Mouse (Mus musculus) heart, embryonic 13.5 days (tissue): Measurements from ENCODE around the gene Rhobtb1. TPM values are rescaled to one million over a fixed set of nuclear protein-coding genes. Genes with fewer than 3 reads are reported as not detected.

ENCODE experiments used
- ATAC-seq: fragments of 200-750 bp; cut with Nextera tagmentation; 2 replicates; pipeline ENCODE4 v1.8.0; 2017; ENCODE audit warnings: moderate TSS enrichment; ENCODE audit not compliant: insufficient number of reproducible peaks, low FRiP score, low TSS enrichment; ENCODE audit errors: extremely low read depth
- H3K27ac ChIP-seq: fragments of 300-500 bp; sonication (generic); replicated peaks from 2 replicates; pipeline ENCODE4 v1.5.1; 2015; ENCODE audit warnings: moderate library complexity, mild to moderate bottlenecking, inconsistent platforms
- H3K27me3 ChIP-seq: fragments of 300-500 bp; sonication (generic); replicated peaks from 2 replicates; pipeline ENCODE4 v1.6.1; 2015; ENCODE audit warnings: mild to moderate bottlenecking, inconsistent platforms
- H3K36me3 ChIP-seq: fragments of 300-500 bp; sonication (generic); 2 replicates; pipeline ENCODE4 v1.6.1; 2015; ENCODE audit warnings: mild to moderate bottlenecking, inconsistent platforms
- H3K4me1 ChIP-seq: fragments of 300-500 bp; sonication (generic); 2 replicates; pipeline ENCODE4 v1.6.1; 2015; ENCODE audit warnings: inconsistent platforms
- H3K4me2 ChIP-seq: fragments of 300-500 bp; sonication (generic); 2 replicates; pipeline ENCODE4 v1.6.1; 2015; ENCODE audit warnings: inconsistent platforms, mild to moderate bottlenecking, moderate library complexity
- H3K4me3 ChIP-seq: fragments of 300-500 bp; sonication (generic); 2 replicates; pipeline ENCODE4 v1.5.1; 2015; ENCODE audit warnings: moderate library complexity, mild to moderate bottlenecking, inconsistent platforms
- H3K9ac ChIP-seq: fragments of 300-500 bp; sonication (generic); 2 replicates; pipeline ENCODE4 v1.6.1; 2015; ENCODE audit warnings: inconsistent platforms, mild to moderate bottlenecking, moderate library complexity
- H3K9me3 ChIP-seq: fragments of 300-500 bp; sonication (generic); 2 replicates; pipeline ENCODE4 v1.6.1; 2016; ENCODE audit warnings: inconsistent platforms
- WGBS: fragments of 180-500 bp; shearing (Covaris S2); methylation state at CpG from one replicate; pipeline ENCODE4 v1.1.7; 2015; ENCODE audit warnings: mixed read lengths; 5-methylcytosine and 5-hydroxymethylcytosine counted together
- polyA plus RNA-seq: library from polyadenylated mRNA; unstranded; fragments of >200 nt; fragmentation: Nextera tagmentation; extraction: Ambion mirVana; gene quantifications from 2 replicates; pipeline ENCODE4 v1.2.1, GENCODE M21; 2015

Rhobtb1 gene
- polyA plus RNA-seq, 1 experiment from 2014 or later: 29.2 TPM

GRCm38 (mm10) chr10:69223232-69223631 is 72.0 kb downstream of the Rhobtb1 start:
- Histone ChIP-seq H3K27me3 (no peaks in the 10 kb centered on the region), H3K4me3 (no peak overlapping the region), H3K4me2 (no peak overlapping the region), H3K9me3 (no peaks in the 10 kb centered on the region), H3K4me1 (peaks cover 50% of the 10 kb centered on the region), H3K27ac (no peak overlapping the region), H3K36me3 (peaks cover 45% of the 10 kb centered on the region), H3K9ac (no peak overlapping the region)
- no peak for ATAC-seq
- 90% methylated on average over 4 of the region's 4 CpGs for WGBS

- ATAC-seq: no peak
- H3K4me3 ChIP-seq: no peak overlapping the region
- no peak overlapping the region for H3K9ac ChIP-seq
- peaks cover 40% of the 10 kb centered on the region for H3K4me1 ChIP-seq
- peaks cover 42% of the 10 kb centered on the region for H3K36me3 ChIP-seq
- no peak overlapping the region for H3K4me2 ChIP-seq
- no peak overlapping the region for H3K27ac ChIP-seq
- WGBS: 71% methylated on average over 7 of the region's 7 CpGs
- H3K9me3 ChIP-seq: no peaks in the 10 kb centered on the region
- H3K27me3 ChIP-seq: no peaks in the 10 kb centered on the region
Measured at GRCm38 (mm10) chr10:69224276-69224675, 73.0 kb downstream of the Rhobtb1 start.

GRCm38 (mm10) chr10:69225471-69225870 is 74.2 kb downstream of the Rhobtb1 start:
- peaks cover 38% of the 10 kb centered on the region for H3K36me3 ChIP-seq
- no peak overlapping the region for H3K4me2 ChIP-seq
- no peak overlapping the region for H3K27ac ChIP-seq
- H3K4me1 ChIP-seq: peaks cover 32% of the 10 kb centered on the region
- 86% methylated on average over 5 of the region's 5 CpGs for WGBS
- H3K4me3 ChIP-seq: no peak overlapping the region
- no peak for ATAC-seq
- no peak overlapping the region for H3K9ac ChIP-seq
- no peaks in the 10 kb centered on the region for H3K9me3 ChIP-seq
- H3K27me3 ChIP-seq: no peaks in the 10 kb centered on the region

GRCm38 (mm10) chr10:69225951-69226350 is 74.7 kb downstream of the Rhobtb1 start:
- no peak for ATAC-seq
- Histone ChIP-seq H3K27ac (no peak overlapping the region), H3K36me3 (peaks cover 33% of the 10 kb centered on the region), H3K9ac (no peak overlapping the region), H3K27me3 (no peaks in the 10 kb centered on the region), H3K4me2 (no peak overlapping the region; the same call in 1 of the 2 replicates), H3K4me3 (no peak overlapping the region), H3K4me1 (peaks cover 30% of the 10 kb centered on the region), H3K9me3 (no peaks in the 10 kb centered on the region)
- WGBS: 32% methylated on average over 8 of the region's 8 CpGs

- Histone ChIP-seq H3K9ac (no peak overlapping the region), H3K27ac (no peak overlapping the region), H3K4me1 (no peaks in the 10 kb centered on the region), H3K27me3 (no peaks in the 10 kb centered on the region), H3K4me2 (no peak overlapping the region), H3K4me3 (no peak overlapping the region), H3K9me3 (0 out of 2 replicates have a peak, but pooled peaks cover 4% of the 10 kb centered on the region), H3K36me3 (peaks cover 39% of the 10 kb centered on the region)
- ATAC-seq: no peak
- 72% methylated on average over 3 of the region's 3 CpGs for WGBS
Measured at GRCm38 (mm10) chr10:69237185-69237584, 86.0 kb downstream of the Rhobtb1 start.

- Histone ChIP-seq H3K9ac (no peak overlapping the region), H3K27ac (no peak overlapping the region), H3K9me3 (0 out of 2 replicates have a peak, but pooled peaks cover 5% of the 10 kb centered on the region), H3K4me3 (no peak overlapping the region), H3K4me2 (no peak overlapping the region), H3K27me3 (no peaks in the 10 kb centered on the region), H3K4me1 (no peaks in the 10 kb centered on the region), H3K36me3 (peaks cover 40% of the 10 kb centered on the region)
- WGBS: 86% methylated on average over 9 of the region's 9 CpGs
- no peak for ATAC-seq
Measured at GRCm38 (mm10) chr10:69237781-69238180, 86.5 kb downstream of the Rhobtb1 start.

- ATAC-seq: no peak
- no peak overlapping the region for H3K9ac ChIP-seq
- peaks cover 40% of the 10 kb centered on the region for H3K36me3 ChIP-seq
- H3K27me3 ChIP-seq: no peaks in the 10 kb centered on the region
- peaks cover under 1% of the 10 kb centered on the region; the same call in 1 of the 2 replicates for H3K4me1 ChIP-seq
- no peak overlapping the region for H3K27ac ChIP-seq
- H3K9me3 ChIP-seq: 0 out of 2 replicates have a peak, but pooled peaks cover 5% of the 10 kb centered on the region
- H3K4me2 ChIP-seq: no peak overlapping the region
- no peak overlapping the region for H3K4me3 ChIP-seq
- WGBS: 57% methylated on average over 6 of the region's 6 CpGs
Measured at GRCm38 (mm10) chr10:69238311-69238710, 87.1 kb downstream of the Rhobtb1 start.

GRCm38 (mm10) chr10:69240530-69240929 is 89.3 kb downstream of the Rhobtb1 start:
- Histone ChIP-seq H3K4me3 (no peak overlapping the region), H3K4me2 (no peak overlapping the region), H3K36me3 (peaks cover 40% of the 10 kb centered on the region), H3K27ac (no peak overlapping the region), H3K9me3 (0 out of 2 replicates have a peak, but pooled peaks cover 5% of the 10 kb centered on the region), H3K9ac (no peak overlapping the region), H3K4me1 (peaks cover 12% of the 10 kb centered on the region; the same call in 1 of the 2 replicates), H3K27me3 (no peaks in the 10 kb centered on the region)
- 83% methylated on average over 2 of the region's 2 CpGs for WGBS
- no peak for ATAC-seq

- H3K27ac ChIP-seq: no peak overlapping the region
- ATAC-seq: no peak
- 0 out of 2 replicates have a peak, but pooled peaks cover 5% of the 10 kb centered on the region for H3K9me3 ChIP-seq
- H3K4me3 ChIP-seq: no peak overlapping the region
- no peak overlapping the region for H3K4me2 ChIP-seq
- H3K27me3 ChIP-seq: no peaks in the 10 kb centered on the region
- no peak overlapping the region for H3K9ac ChIP-seq
- WGBS: 86% methylated on average over 4 of the region's 4 CpGs
- peaks cover 32% of the 10 kb centered on the region for H3K36me3 ChIP-seq
- H3K4me1 ChIP-seq: peaks cover 26% of the 10 kb centered on the region
Measured at GRCm38 (mm10) chr10:69245151-69245550, 93.9 kb downstream of the Rhobtb1 start.

GRCm38 (mm10) chr10:69245906-69246668 is 94.9 kb downstream of the Rhobtb1 start:
- Histone ChIP-seq H3K4me2 (no peak overlapping the region), H3K4me3 (no peak overlapping the region), H3K27me3 (no peaks in the 10 kb centered on the region), H3K9ac (no peak overlapping the region), H3K4me1 (peaks cover 26% of the 10 kb centered on the region), H3K27ac (no peak overlapping the region), H3K9me3 (0 out of 2 replicates have a peak, but pooled peaks cover 5% of the 10 kb centered on the region), H3K36me3 (peaks cover 37% of the 10 kb centered on the region)
- no peak for ATAC-seq
- 76% methylated on average over 10 of the region's 10 CpGs for WGBS

- ATAC-seq: no peak
- WGBS: 59% methylated on average over 3 of the region's 3 CpGs
Measured at GRCm38 (mm10) chr10:69246762-69247161, 95.5 kb downstream of the Rhobtb1 start.

More at GRCm38 (mm10) chr10:69246762-69247161, 95.5 kb downstream of the Rhobtb1 start:
- Histone ChIP-seq H3K9me3 (0 out of 2 replicates have a peak, but pooled peaks cover 5% of the 10 kb centered on the region), H3K4me1 (peaks cover 26% of the 10 kb centered on the region), H3K4me2 (no peak overlapping the region), H3K9ac (no peak overlapping the region), H3K4me3 (no peak overlapping the region), H3K27ac (no peak overlapping the region), H3K27me3 (no peaks in the 10 kb centered on the region), H3K36me3 (peaks cover 33% of the 10 kb centered on the region)
